Mouse (Mus musculus): ENCODE data around the gene Rpl19. TPM values are rescaled to one million over a fixed set of nuclear protein-coding genes. Genes with fewer than 3 reads are reported as not detected.

Rpl19 gene
- total and polyA plus RNA-seq, 2 experiments from 2014 or later: 588 to 622 TPM

- ATAC-seq (ENCODE audit: insufficient read depth, low read depth) (peak; percentile 82), DNase-seq (ENCODE audit: low spot score) (peak; percentile 87)
- Histone ChIP-seq H3K4me1 (ENCODE audit: control insufficient read depth, insufficient read depth) (0 out of 2 replicates have a peak, but pooled peaks cover 15% of the 10 kb centered on the region), H3K9me3 (replicated peaks; ENCODE audit: control insufficient read depth, low read length) (no peaks in the 10 kb centered on the region), H3K27me3 (ENCODE audit: control insufficient read depth, insufficient read depth, low read length) (peaks cover 22% of the 10 kb centered on the region), H3K4me3 (ENCODE audit: low read depth, low read length) (peak overlapping the region; percentile 71), H3K9ac (replicated peaks; ENCODE audit: low read depth, low read length) (peak overlapping the region; percentile 73), H3K36me3 (replicated peaks; ENCODE audit: control insufficient read depth, insufficient read depth, low read length) (no peaks in the 10 kb centered on the region), H3K4me2 (ENCODE audit: low read depth, low read length) (peak overlapping the region; percentile 96), H3K27ac (ENCODE audit: low read depth) (peak overlapping the region; percentile 88)
- under 1% methylated on average over 42 of the region's 42 CpGs for WGBS
- TF ChIP-seq CTCF (IDR thresholded peaks at IDR 0.05; ENCODE audit: low read depth) (peak; percentile 95), EP300 (IDR thresholded peaks at IDR 0.05; ENCODE audit: low read depth) (no peak)
These were observed 38.7 kb upstream of the Rpl19 start for GRCm38 (mm10) chr11:97987551-97988526.

GRCm38 (mm10) chr11:97988530-97989096 lies 37.9 kb upstream of the Rpl19 start:
- under 1% methylated on average over 26 of the region's 26 CpGs for WGBS
- peak; percentile 85 for ATAC-seq (ENCODE audit: insufficient read depth, low read depth)
- H3K27ac ChIP-seq (ENCODE audit: low read depth): peak overlapping the region; percentile 88

GRCm38 (mm10) chr11:97994539-97995100 lies 31.9 kb upstream of the Rpl19 start:
- Histone ChIP-seq H3K36me3 (replicated peaks; ENCODE audit: control insufficient read depth, insufficient read depth, low read length) (no peaks in the 10 kb centered on the region), H3K9me3 (replicated peaks; ENCODE audit: control insufficient read depth, low read length) (no peaks in the 10 kb centered on the region), H3K4me3 (ENCODE audit: low read depth, low read length) (peak overlapping the region; percentile 56), H3K27ac (ENCODE audit: low read depth) (no peak overlapping the region), H3K4me2 (ENCODE audit: low read depth, low read length) (peak overlapping the region; percentile 83), H3K27me3 (ENCODE audit: control insufficient read depth, insufficient read depth, low read length) (0 out of 2 replicates have a peak, but pooled peaks cover 2% of the 10 kb centered on the region), H3K9ac (replicated peaks; ENCODE audit: low read depth, low read length) (peak overlapping the region; percentile 50; the same call in 1 of the 2 replicates), H3K4me1 (ENCODE audit: control insufficient read depth, insufficient read depth) (0 out of 2 replicates have a peak, but pooled peaks cover 12% of the 10 kb centered on the region)
- DNase-seq (ENCODE audit: low spot score) (no peak), ATAC-seq (ENCODE audit: insufficient read depth, low read depth) (peak; percentile 56)
- 6% methylated on average over 13 of the region's 13 CpGs for WGBS
- TF ChIP-seq CTCF (IDR thresholded peaks at IDR 0.05; ENCODE audit: low read depth) (peak; percentile 69), EP300 (IDR thresholded peaks at IDR 0.05; ENCODE audit: low read depth) (no peak)

More at GRCm38 (mm10) chr11:97988530-97989096, 37.9 kb upstream of the Rpl19 start:
- H3K4me3 ChIP-seq (ENCODE audit: low read depth, low read length): peak overlapping the region; percentile 71
- H3K4me2 ChIP-seq (ENCODE audit: low read depth, low read length): peak overlapping the region; percentile 96
- peaks cover 22% of the 10 kb centered on the region for H3K27me3 ChIP-seq (ENCODE audit: control insufficient read depth, insufficient read depth, low read length)
- no peaks in the 10 kb centered on the region for H3K36me3 ChIP-seq (replicated peaks; ENCODE audit: control insufficient read depth, insufficient read depth, low read length)
- peak overlapping the region; percentile 73 for H3K9ac ChIP-seq (replicated peaks; ENCODE audit: low read depth, low read length)
- TF ChIP-seq CTCF (IDR thresholded peaks at IDR 0.05; ENCODE audit: low read depth): 0 out of 2 replicates have a peak, but pooled peaks have one; percentile 0
- no peak for TF ChIP-seq EP300 (IDR thresholded peaks at IDR 0.05; ENCODE audit: low read depth)
- H3K4me1 ChIP-seq (ENCODE audit: control insufficient read depth, insufficient read depth): 0 out of 2 replicates have a peak, but pooled peaks cover 15% of the 10 kb centered on the region
- no peaks in the 10 kb centered on the region for H3K9me3 ChIP-seq (replicated peaks; ENCODE audit: control insufficient read depth, low read length)
- peak; percentile 78 for DNase-seq (ENCODE audit: low spot score)

- TF ChIP-seq EP300 (IDR thresholded peaks at IDR 0.05; ENCODE audit: low read depth): no peak
- TF ChIP-seq CTCF (IDR thresholded peaks at IDR 0.05; ENCODE audit: low read depth): peak; percentile 33
- peak within 1 kb of the TSS; percentile 56 for H3K4me3 ChIP-seq (ENCODE audit: low read depth, low read length)
- peak within 1 kb of the TSS; percentile 83 for H3K4me2 ChIP-seq (ENCODE audit: low read depth, low read length)
- ATAC-seq (ENCODE audit: insufficient read depth, low read depth) (peak; percentile 48), DNase-seq (ENCODE audit: low spot score) (peak; percentile 67)
- H3K9me3 ChIP-seq (replicated peaks; ENCODE audit: control insufficient read depth, low read length): no peaks in the 10 kb centered on the region
- peak within 1 kb of the TSS; percentile 50 for H3K9ac ChIP-seq (replicated peaks; ENCODE audit: low read depth, low read length)
- H3K4me1 ChIP-seq (ENCODE audit: control insufficient read depth, insufficient read depth): 0 out of 2 replicates have a peak, but pooled peaks cover 6% of the 10 kb centered on the region
- H3K27ac ChIP-seq (ENCODE audit: low read depth): peak within 1 kb of the TSS; percentile 33; the same call in 1 of the 2 replicates
- 2% methylated on average over 26 of the region's 26 CpGs for WGBS
- peaks cover 9% of the 10 kb centered on the region; the same call in 1 of the 2 replicates for H3K27me3 ChIP-seq (ENCODE audit: control insufficient read depth, insufficient read depth, low read length)
- no peaks in the 10 kb centered on the region for H3K36me3 ChIP-seq (replicated peaks; ENCODE audit: control insufficient read depth, insufficient read depth, low read length)
These were observed 30.8 kb upstream of the Rpl19 start, which contains the start of gene Arl5c for GRCm38 (mm10) chr11:97995564-97996288. Gene Arl5c (minus strand): TSS chr11:97996181.
